21 mouse cellular contexts compared by ENCODE assay signal in the genomic region with DNA sequence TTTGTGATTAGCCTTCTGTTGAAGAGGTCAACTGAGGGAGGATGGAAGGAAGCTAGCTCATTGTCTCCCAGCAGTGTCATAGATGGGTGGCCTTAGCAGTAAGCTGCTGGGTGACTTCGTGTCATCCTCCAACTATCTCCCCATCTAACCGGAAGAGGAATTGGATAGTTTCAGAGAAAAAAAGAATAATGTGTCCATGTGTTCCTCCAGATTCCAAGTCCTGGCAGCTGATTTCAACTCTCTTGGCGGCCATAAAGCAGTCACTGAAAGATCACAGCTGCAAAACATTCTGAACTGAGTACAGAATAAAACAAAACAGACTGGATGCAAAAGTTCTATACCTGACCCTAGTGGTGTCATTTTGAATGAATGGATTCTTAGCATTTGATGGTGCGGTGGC. TPM values are rescaled to one million over a fixed set of nuclear protein-coding genes. Genes with fewer than 3 reads are reported as not detected.
DNase-seq lines count a peak whose midpoint lies in the region; ATAC-seq lines count a peak whose summit lies in the region.
"Had no signal": no experiment of that assay in that cellular context is flagged by ENCODE, and none has a peak within 500 bp of the region (broad histone marks: within the 10 kb centered on the region; RNA-seq: fewer than 3 reads in every experiment).

No protein-coding gene starts in this region.

- no peak for ATAC-seq in heart, embryonic 12.5 days (ENCODE audit: insufficient number of reproducible peaks, low FRiP score)
- ATAC-seq: forebrain, embryonic 15.5 days; liver, embryonic 12.5 days had no signal

- no peaks in the 10 kb centered on the region for H3K27me3 ChIP-seq in heart, embryonic 12.5 days (replicated peaks)
- H3K27me3 ChIP-seq: embryonic facial prominence, embryonic 15.5 days; forebrain, embryonic 15.5 days; heart, embryonic 13.5 days; hindbrain, embryonic 13.5 days; neural tube, embryonic 15.5 days had no signal

- 70% methylated on average over 4 of the region's 4 CpGs for WGBS in heart, embryonic 12.5 days

- peak; percentile 35 for DNase-seq in heart, adult 8-10 months (ENCODE audit: low spot score)
- peak; percentile 29 for DNase-seq in NIH3T3 (ENCODE audit: low read depth)
- peak; percentile 49 for DNase-seq in gastrocnemius, postnatal 25 days
- peak; percentile 15 for DNase-seq in lung, postnatal 14 days
- DNase-seq in thymus, postnatal 14 days: no peak
- no peak for DNase-seq in thymus, postnatal 4 days
- DNase-seq: cerebellum, adult 11-12 months; kidney, adult 11 months; left cerebral cortex, postnatal 4 days; retina, postnatal 1 day had no signal

- H3K4me3 ChIP-seq in heart, embryonic 12.5 days: no peak overlapping the region
- H3K4me3 ChIP-seq: embryonic facial prominence, embryonic 15.5 days; forebrain, embryonic 15.5 days; heart, embryonic 13.5 days; hindbrain, embryonic 13.5 days; liver, embryonic 12.5 days; neural tube, embryonic 15.5 days had no signal

- H3K9me3 ChIP-seq in heart, embryonic 12.5 days (replicated peaks): no peaks in the 10 kb centered on the region
- H3K9me3 ChIP-seq: embryonic facial prominence, embryonic 15.5 days; forebrain, embryonic 15.5 days; heart, embryonic 13.5 days; hindbrain, embryonic 13.5 days; liver, embryonic 12.5 days; neural tube, embryonic 15.5 days had no signal

- H3K9ac ChIP-seq in heart, embryonic 12.5 days: no peak overlapping the region
- H3K9ac ChIP-seq: embryonic facial prominence, embryonic 15.5 days; forebrain, embryonic 15.5 days; heart, embryonic 13.5 days; hindbrain, embryonic 13.5 days; liver, embryonic 12.5 days; neural tube, embryonic 15.5 days had no signal

- H3K36me3 ChIP-seq in heart, embryonic 12.5 days: no peaks in the 10 kb centered on the region
- H3K36me3 ChIP-seq: embryonic facial prominence, embryonic 15.5 days; forebrain, embryonic 15.5 days; heart, embryonic 13.5 days; hindbrain, embryonic 13.5 days; liver, embryonic 12.5 days; neural tube, embryonic 15.5 days had no signal

- no peak overlapping the region for H3K27ac ChIP-seq in heart, embryonic 12.5 days (ENCODE audit: poor library complexity, severe bottlenecking)
- H3K27ac ChIP-seq: embryonic facial prominence, embryonic 15.5 days; forebrain, embryonic 15.5 days; heart, embryonic 13.5 days; hindbrain, embryonic 13.5 days; liver, embryonic 12.5 days; neural tube, embryonic 15.5 days; stomach, postnatal 0 days had no signal

- H3K4me2 ChIP-seq in heart, embryonic 12.5 days: no peak overlapping the region
- H3K4me2 ChIP-seq: embryonic facial prominence, embryonic 15.5 days; forebrain, embryonic 15.5 days; heart, embryonic 13.5 days; hindbrain, embryonic 13.5 days; liver, embryonic 12.5 days; neural tube, embryonic 15.5 days had no signal

- peaks cover 5% of the 10 kb centered on the region for H3K4me1 ChIP-seq in heart, embryonic 12.5 days (replicated peaks)
- H3K4me1 ChIP-seq: liver, embryonic 12.5 days had no signal

RNA-seq across cellular contexts. Expression of gene Enkur, which starts 58.0 kb away (rescaled TPM):
- 1 to 10 TPM; 1.0 to 1.1 (median 1.1) TPM for total RNA-seq in heart, adult 8-10 months (2022)
- polyA plus RNA-seq in heart, embryonic 12.5 days (2016; fragmentation: Nextera tagmentation; extraction: Ambion mirVana): 1.5 and 2.3 TPM in 2 replicates
- total RNA-seq in gastrocnemius, postnatal 25 days (2021): under 1 TPM; 0.31 to 0.96 TPM
- total RNA-seq: megakaryocyte-erythroid progenitor cell, adult 5-6 weeks; MEL had no signal
- polyA plus RNA-seq: liver, embryonic 12.5 days; spleen, adult 2 months had no signal

RNA-seq across cellular contexts. Expression of gene Thnsl1, which starts 58.4 kb away (rescaled TPM):
- 10 to 100 TPM in 1 of 4 experiments, 1 to 10 TPM in 3; 7.4 to 10.5 (median 9.1) TPM for total RNA-seq in heart, adult 8-10 months (2022)
- 8.7 and 8.8 TPM in 2 replicates for polyA plus RNA-seq in heart, embryonic 12.5 days (2016; fragmentation: Nextera tagmentation; extraction: Ambion mirVana)
- total RNA-seq in gastrocnemius, postnatal 25 days (2021): 1 to 10 TPM; 2.4 to 2.5 TPM

Comparison
In these comparisons a context has a peak if more than half of its experiments do, and no peak if none do; other contexts are left out.
1. DNase-seq: peak in heart, adult 8-10 months (single experiment), NIH3T3 (single experiment), gastrocnemius, postnatal 25 days (single experiment) and lung, postnatal 14 days (single experiment); none in thymus, postnatal 14 days (single experiment) and thymus, postnatal 4 days (single experiment).